Mouse (Mus musculus) heart, adult 2 months (tissue): ENCODE results near the gene Plxna2. TPM values are rescaled to one million over a fixed set of nuclear protein-coding genes. Genes with fewer than 3 reads are reported as not detected.
A peak's percentile ranks its signal among the peaks of the same experiment; 100 is the strongest.

Experiments used
- DNase-seq, 2 experiments: peaks; one replicate each; pipeline ENCODE4 v3.0.0; 2021
- H3K27ac ChIP-seq: fragments of 200-600 bp; 2 replicates; pipeline ENCODE4 v1.8.1; 2022
- H3K27me3 ChIP-seq: fragments of 200-500 bp; 2 replicates; pipeline ENCODE4 v1.6.1; 2012; ENCODE audit warnings: mild to moderate bottlenecking, low read length, inconsistent platforms, mixed read lengths; ENCODE audit not compliant: control insufficient read depth, insufficient read depth
- H3K36me3 ChIP-seq: fragments of 200-500 bp; 2 replicates; pipeline ENCODE4 v1.6.1; 2012; ENCODE audit warnings: low read length, inconsistent platforms; ENCODE audit not compliant: control insufficient read depth, insufficient read depth
- H3K4me1 ChIP-seq: fragments of 200-500 bp; 2 replicates; pipeline ENCODE4 v1.6.1; 2011; ENCODE audit warnings: low read length; ENCODE audit not compliant: control insufficient read depth, insufficient read depth
- H3K4me3 ChIP-seq: fragments of 200-600 bp; 2 replicates; pipeline ENCODE4 v1.8.1; 2022
- H3K79me2 ChIP-seq: fragments of 200-500 bp; replicated peaks from 2 replicates; pipeline ENCODE4 v1.6.1; 2012; ENCODE audit warnings: mild to moderate bottlenecking, inconsistent platforms, low read length, moderate library complexity, mixed read lengths; ENCODE audit not compliant: control insufficient read depth, insufficient read depth
- H3K9ac ChIP-seq: fragments of 200-500 bp; 2 replicates; pipeline ENCODE4 v1.6.1; 2012; ENCODE audit warnings: low read depth, mild to moderate bottlenecking, control low read depth, inconsistent platforms, low read length, mixed read lengths
- CTCF ChIP-seq: fragments of 200-600 bp; IDR thresholded peaks from 2 replicates; pipeline ENCODE4 v1.8.1; 2022; ENCODE audit warnings: antibody characterized with exemption, mild to moderate bottlenecking, moderate library complexity
- EP300 ChIP-seq: fragments of 200-500 bp; IDR thresholded peaks from 2 replicates; pipeline ENCODE4 v1.6.1; 2011; ENCODE audit warnings: low read depth, low read length, control low read depth; ENCODE audit not compliant: insufficient read depth
- POLR2A ChIP-seq: fragments of 200-500 bp; IDR thresholded peaks from 2 replicates; pipeline ENCODE4 v1.6.1; 2011; ENCODE audit warnings: mild to moderate bottlenecking, low read depth, low read length, control low read depth; ENCODE audit not compliant: insufficient read depth
- WGBS: fragments of 180-500 bp; shearing (Covaris S2); methylation state at CpG from one replicate; pipeline ENCODE4 v1.1.7; 2018; 5-methylcytosine and 5-hydroxymethylcytosine counted together
- intact Hi-C: fragments of 180-260 bp; cut with DNase I; formaldehyde crosslinking; loops from one replicate; pipeline ENCODE4 v1.15.1; 2025
- polyA plus RNA-seq: library from polyadenylated mRNA; depleted of rRNA; stranded (reverse); fragments of >200 nt; gene quantifications from 2 replicates; pipeline ENCODE4 v1.2.3, GENCODE M21; 2012
- total RNA-seq, 2 experiments: library from RNA; stranded (reverse); gene quantifications; 2 replicates each; pipeline ENCODE4 v1.2.3; 2021

The Plxna2 gene
- total and polyA plus RNA-seq, 3 experiments: 9.8 to 30.6 (median 22.6) TPM

- TF ChIP-seq EP300: peak; percentile 80
- no peak for TF ChIP-seq CTCF
- no peak overlapping the region for H3K9ac ChIP-seq
- 33% methylated on average over 3 of the region's 3 CpGs for WGBS
- H3K79me2 ChIP-seq: peaks cover 6% of the 10 kb centered on the region
- H3K36me3 ChIP-seq: peaks cover 72% of the 10 kb centered on the region
- peaks cover 36% of the 10 kb centered on the region for H3K4me1 ChIP-seq
- intact Hi-C loops: loop anchor here (5.0 kb wide), 1 partner anchor 82 kb away; no protein-coding TSS in a partner anchor
- DNase-seq: peak; percentile 64 to 79
- H3K27me3 ChIP-seq: no peaks in the 10 kb centered on the region
- peak overlapping the region; percentile 86 for H3K27ac ChIP-seq
- no peak overlapping the region for H3K4me3 ChIP-seq
Observed at GRCm38 (mm10) chr1:194660426-194661119, 42.6 kb downstream of the Plxna2 start.

GRCm38 (mm10) chr1:194663021-194663420, 45.0 kb downstream of the Plxna2 start:
- DNase-seq: no peak
- Histone ChIP-seq H3K4me3 (no peak overlapping the region), H3K4me1 (peaks cover 29% of the 10 kb centered on the region), H3K27me3 (no peaks in the 10 kb centered on the region), H3K79me2 (peaks cover 6% of the 10 kb centered on the region), H3K36me3 (peaks cover 80% of the 10 kb centered on the region), H3K27ac (peak overlapping the region; percentile 6; the same call in 1 of the 2 replicates), H3K9ac (no peak overlapping the region)
- no peak for TF ChIP-seq CTCF
- no peak for TF ChIP-seq POLR2A
- TF ChIP-seq EP300: no peak
- intact Hi-C loops: loop anchor here (5.0 kb wide), 1 partner anchor 79 kb away; no protein-coding TSS in a partner anchor

- no peak overlapping the region for H3K9ac ChIP-seq
- no peak for DNase-seq
- intact Hi-C loops: loop anchor here (2.0 kb wide), 1 partner anchor 13 kb away; no protein-coding TSS in a partner anchor
- no peak overlapping the region for H3K4me3 ChIP-seq
- TF ChIP-seq CTCF (no peak), EP300 (no peak), POLR2A (no peak)
- no peak overlapping the region for H3K27ac ChIP-seq
- H3K4me1 ChIP-seq: peaks cover 10% of the 10 kb centered on the region
- peaks cover 59% of the 10 kb centered on the region for H3K36me3 ChIP-seq
- WGBS: 70% methylated on average over 3 of the region's 3 CpGs
- peaks cover 6% of the 10 kb centered on the region for H3K79me2 ChIP-seq
- H3K27me3 ChIP-seq: no peaks in the 10 kb centered on the region
Observed at GRCm38 (mm10) chr1:194665715-194666114, 47.7 kb downstream of the Plxna2 start.

- peaks cover 33% of the 10 kb centered on the region for H3K36me3 ChIP-seq
- H3K4me1 ChIP-seq: peaks cover 11% of the 10 kb centered on the region
- no peak overlapping the region for H3K4me3 ChIP-seq
- no peak for DNase-seq
- TF ChIP-seq CTCF: no peak
- TF ChIP-seq EP300: no peak
- TF ChIP-seq POLR2A: no peak
- H3K9ac ChIP-seq: no peak overlapping the region
- H3K79me2 ChIP-seq: peaks cover 3% of the 10 kb centered on the region
- no peaks in the 10 kb centered on the region for H3K27me3 ChIP-seq
- no peak overlapping the region for H3K27ac ChIP-seq
- 89% methylated on average over 4 of the region's 4 CpGs for WGBS
- intact Hi-C loops: no loop called here
Observed at GRCm38 (mm10) chr1:194671783-194672524, 53.9 kb downstream of the Plxna2 start.

- no peaks in the 10 kb centered on the region for H3K27me3 ChIP-seq
- no peak overlapping the region for H3K27ac ChIP-seq
- peaks cover 15% of the 10 kb centered on the region for H3K4me1 ChIP-seq
- H3K4me3 ChIP-seq: no peak overlapping the region
- H3K9ac ChIP-seq: no peak overlapping the region
- H3K36me3 ChIP-seq: peaks cover 32% of the 10 kb centered on the region
- no peak for DNase-seq
- H3K79me2 ChIP-seq: peaks cover 3% of the 10 kb centered on the region
- WGBS: 46% methylated on average over 1 of the region's 1 CpGs
- TF ChIP-seq POLR2A: no peak
- no peak for TF ChIP-seq EP300
- TF ChIP-seq CTCF: no peak
- intact Hi-C loops: no loop called here
Observed at GRCm38 (mm10) chr1:194672525-194672894, 54.5 kb downstream of the Plxna2 start.

- Histone ChIP-seq H3K27ac (no peak overlapping the region), H3K27me3 (no peaks in the 10 kb centered on the region), H3K36me3 (peaks cover 35% of the 10 kb centered on the region), H3K9ac (no peak overlapping the region), H3K4me3 (no peak overlapping the region), H3K79me2 (peaks cover 3% of the 10 kb centered on the region), H3K4me1 (peaks cover 21% of the 10 kb centered on the region)
- intact Hi-C loops: no loop called here
- DNase-seq: no peak
- TF ChIP-seq POLR2A: no peak
- no peak for TF ChIP-seq CTCF
- no peak for TF ChIP-seq EP300
Observed at GRCm38 (mm10) chr1:194673229-194673628, 55.2 kb downstream of the Plxna2 start.
